Mouse (Mus musculus): ENCODE results near the gene Lrba.

Lrba gene

GRCm38 (mm10) chr3:86668146-86668545 is 443.7 kb downstream of the Lrba start:
- DNase-seq (ENCODE audit: extremely low read depth, low read depth, low spot score), result no peak

DNA sequence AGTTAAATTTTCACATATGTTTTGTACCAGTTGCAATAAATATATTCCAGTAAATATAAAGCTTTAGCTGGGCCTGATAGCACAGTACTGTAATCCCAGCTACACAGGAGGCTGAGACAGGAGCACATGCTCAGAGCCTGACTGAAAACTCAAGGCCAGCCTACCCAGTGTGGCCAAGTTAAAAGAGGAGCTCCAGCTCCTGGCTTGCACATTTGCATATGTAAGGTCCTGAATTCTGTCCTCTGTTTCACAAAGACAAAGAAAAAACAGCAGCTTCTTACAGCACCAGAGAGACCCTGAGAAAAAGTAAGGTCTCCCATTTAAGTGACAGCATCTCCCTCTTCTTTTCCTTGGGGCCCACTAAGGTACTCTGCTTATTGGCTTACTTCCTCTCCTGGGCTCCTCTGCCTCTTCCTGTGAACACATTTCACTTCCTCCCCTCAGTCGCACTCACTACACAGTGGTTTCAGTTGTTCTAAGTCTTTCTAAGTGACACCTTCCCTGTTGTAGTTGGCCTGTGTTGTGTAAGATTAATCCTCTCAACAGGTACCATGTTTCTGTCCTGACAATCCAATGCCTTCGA is 453.2 kb downstream of the Lrba start:
- DNase-seq (ENCODE audit: extremely low read depth, low read depth, low spot score), result no peak

GRCm38 (mm10) chr3:86687571-86688209 is 463.2 kb downstream of the Lrba start:
- DNase-seq (ENCODE audit: extremely low read depth, low read depth, low spot score), result peak; percentile 46

- no peak for DNase-seq (ENCODE audit: extremely low read depth, low read depth, low spot score)
These were observed 464.0 kb downstream of the Lrba start for GRCm38 (mm10) chr3:86688438-86688837.

- no peak for DNase-seq (ENCODE audit: extremely low read depth, low read depth, low spot score)
These were observed 464.8 kb downstream of the Lrba start for GRCm38 (mm10) chr3:86689305-86689704.

DNA sequence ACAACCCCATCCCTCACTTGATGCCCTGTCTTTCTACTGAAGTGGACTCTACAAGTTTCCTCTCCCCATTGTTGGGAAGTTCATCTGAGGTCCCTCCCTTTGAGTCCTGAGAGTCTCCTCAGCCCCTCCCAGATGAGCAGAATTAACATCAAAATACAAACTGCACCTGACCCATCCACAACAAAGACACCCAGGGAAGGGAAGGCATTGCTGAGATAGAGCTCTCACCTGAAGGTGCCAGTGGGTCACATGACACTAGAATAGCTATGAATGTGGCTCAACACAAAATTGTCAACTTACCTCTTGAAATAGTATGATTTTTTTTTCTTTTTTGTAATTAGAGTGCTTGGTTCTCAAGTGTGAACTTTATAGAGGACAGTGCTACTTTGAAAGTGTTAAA is 468.3 kb downstream of the Lrba start:
- no peak for DNase-seq (ENCODE audit: extremely low read depth, low read depth, low spot score)

DNA sequence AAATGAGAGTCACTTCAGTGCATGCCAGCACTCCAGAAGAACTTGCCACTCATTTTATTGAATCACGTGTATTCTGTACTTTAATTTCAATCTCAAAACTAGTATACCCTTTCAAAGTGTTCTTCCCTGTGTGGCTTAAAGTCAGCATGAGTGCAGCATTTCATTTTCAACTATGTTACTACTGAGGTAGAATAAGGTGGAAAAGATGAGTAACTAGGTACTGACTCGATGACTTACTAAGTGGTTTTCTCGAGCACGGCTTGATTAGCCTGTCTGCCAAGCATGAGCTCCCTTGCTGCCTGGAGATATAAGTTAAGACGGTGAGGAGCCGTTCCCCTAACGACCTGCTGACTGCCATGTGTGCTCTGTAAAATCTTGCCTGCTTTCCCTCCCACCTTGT is 469.1 kb downstream of the Lrba start:
- DNase-seq (ENCODE audit: extremely low read depth, low read depth, low spot score), result no peak

DNA sequence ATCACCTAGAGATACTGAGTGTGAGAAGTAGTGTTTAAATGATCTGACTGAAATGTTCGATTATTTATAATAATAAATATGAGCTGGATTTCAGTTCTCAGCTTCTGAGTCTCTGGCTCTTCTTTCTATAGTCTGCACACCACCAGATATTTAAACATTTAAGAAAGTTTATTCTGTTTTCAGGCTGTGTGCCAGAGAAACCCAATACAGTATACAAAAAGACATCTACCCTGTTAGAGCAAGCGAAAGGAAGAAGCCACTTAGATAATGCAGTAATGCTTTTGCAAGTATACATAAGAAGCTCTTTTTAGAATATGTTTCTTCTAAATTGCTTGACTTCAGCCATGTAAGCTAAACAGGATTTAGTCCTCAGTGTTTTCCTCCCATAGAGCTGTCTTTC is 474.5 kb downstream of the Lrba start:
- DNase-seq (ENCODE audit: extremely low read depth, low read depth, low spot score), result no peak

DNA sequence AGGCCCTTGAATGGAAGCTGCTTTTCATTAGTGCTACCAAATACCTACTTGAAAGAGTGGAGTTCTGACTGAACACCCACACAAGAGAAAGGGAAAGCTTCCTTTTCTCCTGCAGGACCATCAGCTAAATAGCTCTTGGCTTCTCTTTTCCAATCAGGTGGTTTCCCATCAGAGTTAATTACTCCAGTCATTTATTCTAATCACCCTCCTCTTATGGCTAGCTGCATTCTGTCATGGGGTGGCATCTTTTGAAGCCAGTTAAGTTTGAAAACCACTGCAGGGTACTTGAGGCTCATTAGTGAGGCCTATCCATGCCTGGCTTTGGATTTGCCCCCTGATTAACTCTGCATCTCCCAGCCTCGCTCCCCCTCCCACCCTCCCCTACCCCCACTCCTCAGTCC is 476.7 kb downstream of the Lrba start:
- no peak for DNase-seq (ENCODE audit: extremely low read depth, low read depth, low spot score)

GRCm38 (mm10) chr3:86709472-86709871 is 485.0 kb downstream of the Lrba start:
- DNase-seq (ENCODE audit: extremely low read depth, low read depth, low spot score), result no peak

GRCm38 (mm10) chr3:86711530-86711929 is 487.1 kb downstream of the Lrba start:
- DNase-seq (ENCODE audit: extremely low read depth, low read depth, low spot score), result no peak

GRCm38 (mm10) chr3:86712758-86713157 is 488.3 kb downstream of the Lrba start:
- DNase-seq (ENCODE audit: extremely low read depth, low read depth, low spot score), result no peak

GRCm38 (mm10) chr3:86714446-86714845 is 490.0 kb downstream of the Lrba start:
- no peak for DNase-seq (ENCODE audit: extremely low read depth, low read depth, low spot score)

- no peak for DNase-seq (ENCODE audit: extremely low read depth, low read depth, low spot score)
These were observed 499.2 kb downstream of the Lrba start for GRCm38 (mm10) chr3:86723415-86724298.

DNA sequence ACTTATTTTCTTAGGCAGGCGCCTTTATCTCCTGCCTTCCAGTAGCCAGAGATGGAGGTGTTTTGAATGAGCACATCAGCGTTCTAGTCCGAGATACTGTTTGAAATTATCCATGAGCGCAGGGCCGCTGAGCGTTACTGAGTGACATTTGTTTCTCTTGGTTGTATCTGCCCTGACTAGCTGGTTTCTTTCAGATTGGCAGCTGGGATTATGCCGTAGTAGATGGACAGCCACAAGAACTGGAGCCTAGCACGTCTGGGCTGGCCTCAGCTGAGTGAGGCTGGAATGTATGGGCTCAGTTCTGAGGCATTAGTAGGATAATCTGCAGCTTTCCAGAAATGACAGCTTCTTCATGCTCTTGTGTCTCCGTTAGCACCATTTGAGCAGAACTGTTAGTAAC is 500.6 kb downstream of the Lrba start:
- no peak for DNase-seq (ENCODE audit: extremely low read depth, low read depth, low spot score)

DNA sequence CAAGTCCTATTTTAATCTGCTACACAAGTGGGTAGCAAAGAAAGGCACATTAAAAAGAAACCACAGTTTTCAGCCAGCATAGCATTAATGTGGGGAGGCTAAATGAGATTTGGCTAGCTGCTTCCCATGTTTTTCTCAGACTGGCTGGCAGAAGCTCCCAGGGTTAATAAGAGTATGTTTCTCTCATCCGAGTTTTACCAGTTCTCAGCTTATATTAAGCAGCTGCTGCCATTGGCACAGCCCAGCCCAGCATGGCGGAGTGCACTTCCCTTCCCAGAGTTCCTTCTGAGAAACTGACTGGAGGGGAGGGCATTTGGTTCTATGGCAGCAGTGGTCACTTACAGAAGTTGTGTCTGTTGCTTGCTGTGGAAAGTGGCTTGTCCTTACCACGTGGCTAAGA is 514.4 kb downstream of the Lrba start:
- no peak for DNase-seq (ENCODE audit: extremely low read depth, low read depth, low spot score)

DNA sequence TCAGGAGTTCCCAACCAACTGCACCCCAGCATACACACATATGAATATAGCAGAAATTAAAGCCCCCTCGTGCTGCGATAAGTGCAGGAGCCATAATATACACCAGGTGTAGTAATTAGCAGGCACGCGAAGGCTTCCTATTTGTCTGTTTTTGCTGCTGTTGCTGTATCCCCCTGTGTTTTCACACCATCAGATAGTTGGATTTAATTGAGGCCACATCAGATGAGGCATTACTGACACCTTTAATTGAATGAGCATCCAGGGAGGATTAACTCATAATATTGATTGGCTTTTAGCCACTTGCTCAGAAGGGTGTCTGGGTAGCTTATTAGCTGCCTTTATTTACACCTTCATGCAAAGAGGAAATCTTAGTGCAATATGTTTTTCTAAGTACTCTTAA is 515.3 kb downstream of the Lrba start:
- no peak for DNase-seq (ENCODE audit: extremely low read depth, low read depth, low spot score)

GRCm38 (mm10) chr3:86745348-86745747 is 520.9 kb downstream of the Lrba start:
- no peak for DNase-seq (ENCODE audit: extremely low read depth, low read depth, low spot score)

- no peak for DNase-seq (ENCODE audit: extremely low read depth, low read depth, low spot score)
These were observed 521.5 kb downstream of the Lrba start for GRCm38 (mm10) chr3:86745769-86746512.

GRCm38 (mm10) chr3:86750652-86751051 is 526.2 kb downstream of the Lrba start:
- DNase-seq (ENCODE audit: extremely low read depth, low read depth, low spot score), result no peak

DNA sequence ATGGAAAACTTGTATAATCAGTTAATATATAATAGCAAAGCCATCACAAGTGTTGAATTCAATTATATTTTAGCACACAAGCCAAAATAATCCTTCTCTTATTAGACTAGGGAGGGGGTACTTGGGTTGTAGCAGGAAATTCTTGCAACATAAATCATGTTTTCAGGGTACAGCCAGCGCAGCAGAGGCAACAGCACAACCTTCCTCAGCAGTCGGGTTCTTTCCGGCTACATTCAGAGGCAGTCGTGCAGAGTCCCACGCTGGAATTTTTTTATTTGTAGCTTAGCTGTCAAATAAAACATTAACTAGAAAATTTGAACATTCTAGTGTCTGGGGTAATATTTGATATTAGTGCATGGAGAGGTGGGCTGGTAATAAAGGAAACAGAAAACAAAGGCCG is 529.7 kb downstream of the Lrba start:
- DNase-seq (ENCODE audit: extremely low read depth, low read depth, low spot score), result no peak

Measured in fat pad, adult 2 months (tissue).